Mouse (Mus musculus): ENCODE measurements around the gene Ephb4. TPM values are rescaled to one million over a fixed set of nuclear protein-coding genes. Genes with fewer than 3 reads are reported as not detected.

The Ephb4 gene
- total and polyA plus RNA-seq, 3 experiments = 0.08 to 0.12 TPM; not detected in 1

DNA sequence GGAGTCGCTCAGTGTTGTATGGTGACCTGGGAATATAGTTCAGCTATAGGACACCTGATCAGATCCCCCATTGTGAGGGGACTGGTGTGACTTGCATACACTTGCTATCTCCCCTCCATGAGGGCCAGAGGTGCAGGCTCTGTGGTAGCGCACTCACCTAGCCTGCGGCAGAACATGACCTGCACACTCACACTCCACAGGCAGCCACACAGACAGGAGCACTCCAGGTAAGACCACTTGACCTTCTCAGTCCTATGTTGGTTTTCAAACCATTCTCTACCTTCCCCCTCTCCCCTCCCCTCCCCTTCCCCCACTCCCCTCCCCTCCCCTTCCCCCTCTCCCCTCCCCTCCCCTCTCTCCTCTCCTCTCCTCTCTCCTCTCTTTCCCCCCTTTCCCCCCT is 60.6 kb downstream of the Ephb4 start:
- no peak for DNase-seq (ENCODE audit: low read depth, low spot score)
- Histone ChIP-seq H3K36me3 (ENCODE audit: control insufficient read depth in 1 of 2, insufficient read depth in 2 of 2, low read length in 2 of 2) (no peaks in the 10 kb centered on the region), H3K79me2 (ENCODE audit: control insufficient read depth, insufficient read depth, low read length, poor library complexity) (no peaks in the 10 kb centered on the region), H3K4me1 (ENCODE audit: control insufficient read depth in 1 of 2, insufficient read depth in 2 of 2, low read length in 2 of 2) (no peaks in the 10 kb centered on the region), H3K27me3 (ENCODE audit: control insufficient read depth in 1 of 2, insufficient read depth in 2 of 2, low read length in 2 of 2) (peaks cover 2 to 10% of the 10 kb centered on the region in 2 experiments), H3K9ac (ENCODE audit: control insufficient read depth, low read depth, low read length, poor library complexity, severe bottlenecking) (no peak overlapping the region), H3K27ac (ENCODE audit: control insufficient read depth, low read depth, low read length) (no peak overlapping the region), H3K9me3 (replicated peaks; ENCODE audit: insufficient read depth, low read length) (no peaks in the 10 kb centered on the region), H3K4me3 (ENCODE audit: control insufficient read depth in 1 of 2, insufficient read depth in 1 of 2, low read depth in 2 of 2, low read length in 2 of 2) (no peak overlapping the region)
- no peak for TF ChIP-seq KAT2A (conservative IDR thresholded peaks at IDR 0.05; ENCODE audit: low read depth, low read length)
- no peak for TF ChIP-seq GABPA (IDR thresholded peaks at IDR 0.05; ENCODE audit: low read depth, low read length)
- no peak for TF ChIP-seq CHD2 (IDR thresholded peaks at IDR 0.05; ENCODE audit: low read length)
- no peak for TF ChIP-seq RAD21 (IDR thresholded peaks at IDR 0.05; ENCODE audit: low read depth, low read length)
- no peak for TF ChIP-seq RCOR1 (IDR thresholded peaks at IDR 0.05; ENCODE audit: low read depth, low read length)
- TF ChIP-seq POLR2AphosphoS5 (IDR thresholded peaks at IDR 0.05; ENCODE audit: borderline replicate concordance, low read depth, low read length) = no peak
- TF ChIP-seq MEF2A (IDR thresholded peaks at IDR 0.05; ENCODE audit: extremely low read depth, insufficient replicate concordance, low read depth, low read length, poor library complexity, severe bottlenecking) = no peak
- TF ChIP-seq MYB (IDR thresholded peaks at IDR 0.05; ENCODE audit: low read depth, low read length) = no peak
- TF ChIP-seq SMC3 (IDR thresholded peaks at IDR 0.05; ENCODE audit: low read depth, low read length) = no peak
- no peak for TF ChIP-seq HCFC1 (IDR thresholded peaks at IDR 0.05; ENCODE audit: low read depth, low read length)
- TF ChIP-seq USF1 (IDR thresholded peaks at IDR 0.05; ENCODE audit: low read depth, low read length) = no peak
- TF ChIP-seq CTCF (IDR thresholded peaks at IDR 0.05 in 2 of 3, conservative IDR thresholded peaks at IDR 0.05 in 1 of 3; ENCODE audit: control insufficient read depth in 1 of 3, insufficient read depth in 1 of 3, low read depth in 2 of 3, low read length in 3 of 3, poor library complexity in 1 of 3, severe bottlenecking in 1 of 3) = no peak
- no peak for TF ChIP-seq ZC3H11A (IDR thresholded peaks at IDR 0.05; ENCODE audit: low read depth, low read length)
- TF ChIP-seq ELF1 (IDR thresholded peaks at IDR 0.05; ENCODE audit: low read depth, low read length) = no peak
- TF ChIP-seq TBP (IDR thresholded peaks at IDR 0.05; ENCODE audit: low read depth, low read length) = no peak

DNA sequence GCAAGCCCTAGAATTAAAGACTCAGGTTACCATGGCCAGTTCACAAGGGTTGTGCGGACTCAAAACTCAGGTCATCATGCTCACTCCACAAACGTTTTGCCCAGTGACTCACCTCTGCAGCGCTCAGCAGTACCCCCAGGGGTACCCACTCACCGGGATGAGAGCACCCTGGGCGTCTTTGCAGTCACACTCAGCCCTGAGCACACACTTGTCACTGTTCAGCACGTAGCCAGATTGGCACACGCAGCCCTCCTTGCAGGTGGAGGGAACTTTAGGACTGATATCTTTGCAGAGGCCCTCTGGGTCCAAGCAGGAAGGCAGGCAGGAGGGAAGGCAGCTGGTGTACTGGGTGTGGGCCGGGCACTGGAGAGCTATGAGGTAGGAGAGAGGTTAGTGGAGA is 61.3 kb downstream of the Ephb4 start:
- H3K79me2 ChIP-seq (ENCODE audit: control insufficient read depth, insufficient read depth, low read length, poor library complexity) = no peaks in the 10 kb centered on the region
- TF ChIP-seq JUND (IDR thresholded peaks at IDR 0.05; ENCODE audit: low read depth, low read length) (no peak), TBP (IDR thresholded peaks at IDR 0.05; ENCODE audit: low read depth, low read length) (no peak), RCOR1 (IDR thresholded peaks at IDR 0.05; ENCODE audit: low read depth, low read length) (no peak), RAD21 (IDR thresholded peaks at IDR 0.05; ENCODE audit: low read depth, low read length) (no peak), POLR2A (IDR thresholded peaks at IDR 0.05; ENCODE audit: control insufficient read depth in 1 of 2, insufficient read depth in 1 of 2, low read depth in 1 of 2, low read length in 2 of 2, poor library complexity in 1 of 2) (no peak), ETS1 (IDR thresholded peaks at IDR 0.05; ENCODE audit: low read depth, low read length) (no peak), NRF1 (IDR thresholded peaks at IDR 0.05; ENCODE audit: insufficient read depth, low read depth, low read length, poor library complexity, severe bottlenecking) (no peak), GATA1 (IDR thresholded peaks at IDR 0.05; ENCODE audit: low read depth, low read length) (no peak), NELFE (IDR thresholded peaks at IDR 0.05; ENCODE audit: low read depth, low read length) (no peak), MEF2A (IDR thresholded peaks at IDR 0.05; ENCODE audit: extremely low read depth, insufficient replicate concordance, low read depth, low read length, poor library complexity, severe bottlenecking) (no peak), POLR2AphosphoS2 (IDR thresholded peaks at IDR 0.05; ENCODE audit: low read length) (no peak), POLR2AphosphoS5 (IDR thresholded peaks at IDR 0.05; ENCODE audit: borderline replicate concordance, low read depth, low read length) (no peak), ZKSCAN1 (IDR thresholded peaks at IDR 0.05; ENCODE audit: low read depth, low read length) (no peak), ZC3H11A (IDR thresholded peaks at IDR 0.05; ENCODE audit: low read depth, low read length) (no peak), SMC3 (IDR thresholded peaks at IDR 0.05; ENCODE audit: low read depth, low read length) (no peak), USF1 (IDR thresholded peaks at IDR 0.05; ENCODE audit: low read depth, low read length) (no peak)
- H3K4me3 ChIP-seq (ENCODE audit: control insufficient read depth in 1 of 2, insufficient read depth in 1 of 2, low read depth in 2 of 2, low read length in 2 of 2) = no peak overlapping the region
- H3K9ac ChIP-seq (ENCODE audit: control insufficient read depth, low read depth, low read length, poor library complexity, severe bottlenecking) = no peak overlapping the region
- peaks cover 2 to 10% of the 10 kb centered on the region in 2 experiments for H3K27me3 ChIP-seq (ENCODE audit: control insufficient read depth in 1 of 2, insufficient read depth in 2 of 2, low read length in 2 of 2)
- H3K27ac ChIP-seq (ENCODE audit: control insufficient read depth, low read depth, low read length) = no peak overlapping the region
- DNase-seq (ENCODE audit: low read depth, low spot score) = no peak
- no peaks in the 10 kb centered on the region for H3K4me1 ChIP-seq (ENCODE audit: control insufficient read depth in 1 of 2, insufficient read depth in 2 of 2, low read length in 2 of 2)
- H3K9me3 ChIP-seq (replicated peaks; ENCODE audit: insufficient read depth, low read length) = no peaks in the 10 kb centered on the region
- no peaks in the 10 kb centered on the region for H3K36me3 ChIP-seq (ENCODE audit: control insufficient read depth in 1 of 2, insufficient read depth in 2 of 2, low read length in 2 of 2)

All from MEL (cell line).